Mouse (Mus musculus) kidney, postnatal 0 days (tissue): ENCODE measurements around the gene Gm49384. TPM values are rescaled to one million over a fixed set of nuclear protein-coding genes. Genes with fewer than 3 reads are reported as not detected.

Experiments used
- ATAC-seq: fragments of 200-750 bp; cut with Nextera tagmentation; replicated peaks from 2 replicates; pipeline ENCODE4 v1.8.0; 2017; ENCODE audit warnings: low read depth, moderate number of reproducible peaks, moderate TSS enrichment, moderate library complexity; ENCODE audit not compliant: low FRiP score
- DNase-seq: peaks from one replicate; pipeline ENCODE4 v3.0.0-alpha.2; 2016; ENCODE audit warnings: low spot score
- H3K27ac ChIP-seq: fragments of 300-500 bp; sonication (generic); 2 replicates; pipeline ENCODE4 v1.5.1; 2014; ENCODE audit warnings: mild to moderate bottlenecking
- H3K27me3 ChIP-seq: fragments of 300-500 bp; sonication (generic); 2 replicates; pipeline ENCODE4 v1.6.1; 2014; ENCODE audit warnings: low read length, mixed read lengths; ENCODE audit not compliant: insufficient read depth
- H3K36me3 ChIP-seq: fragments of 300-500 bp; sonication (generic); 2 replicates; pipeline ENCODE4 v1.6.1; 2014; ENCODE audit warnings: low read length, mixed read lengths; ENCODE audit not compliant: insufficient read depth
- H3K4me1 ChIP-seq: fragments of 300-500 bp; sonication (generic); replicated peaks from 2 replicates; pipeline ENCODE4 v1.6.1; 2014; ENCODE audit warnings: antibody characterized with exemption, low read length, mixed read lengths; ENCODE audit not compliant: insufficient read depth
- H3K4me2 ChIP-seq: fragments of 300-500 bp; sonication (generic); 2 replicates; pipeline ENCODE4 v1.6.1; 2014; ENCODE audit warnings: mild to moderate bottlenecking, low read length, moderate library complexity, mixed read lengths
- H3K4me3 ChIP-seq: fragments of 300-500 bp; sonication (generic); replicated peaks from 2 replicates; pipeline ENCODE4 v1.5.1; 2014; ENCODE audit warnings: low read depth, low read length
- H3K9ac ChIP-seq: fragments of 300-500 bp; sonication (generic); 2 replicates; pipeline ENCODE4 v1.6.1; 2014; ENCODE audit warnings: low read depth, low read length
- H3K9me3 ChIP-seq: fragments of 300-500 bp; sonication (generic); replicated peaks from 2 replicates; pipeline ENCODE4 v1.6.1; 2016; ENCODE audit warnings: low read length, inconsistent platforms, mixed read lengths
- CTCF ChIP-seq: IDR thresholded peaks from 2 replicates; pipeline ENCODE4 v1.5.1; 2016; ENCODE audit warnings: antibody characterized with exemption, low read depth, mild to moderate bottlenecking, moderate library complexity
- WGBS: fragments of 180-500 bp; shearing (Covaris S2); extraction: QIAGEN DNeasy Blood & Tissue Kit; methylation state at CpG from one replicate; pipeline ENCODE4 v1.1.7; 2014; 5-methylcytosine and 5-hydroxymethylcytosine counted together
- polyA plus RNA-seq: library from polyadenylated mRNA; unstranded; fragments of >200 nt; fragmentation: Nextera tagmentation; extraction: Ambion mirVana; gene quantifications from 2 replicates; pipeline ENCODE4 v1.2.1, GENCODE M21; 2015

The Gm49384 gene
- polyA plus RNA-seq, 1 experiment from 2014 or later = 17.1 TPM

GRCm38 (mm10) chr12:69208520-69208919 lies 4.5 kb upstream of the Gm49384 start:
- ATAC-seq (no peak), DNase-seq (no peak)
- Histone ChIP-seq H3K9ac (no peak overlapping the region), H3K4me1 (no peaks in the 10 kb centered on the region), H3K36me3 (peaks cover 19% of the 10 kb centered on the region; the same call in 1 of the 2 replicates), H3K9me3 (no peaks in the 10 kb centered on the region), H3K27me3 (no peaks in the 10 kb centered on the region), H3K27ac (no peak overlapping the region), H3K4me2 (no peak overlapping the region), H3K4me3 (no peak overlapping the region)
- WGBS = 96% methylated on average over 2 of the region's 2 CpGs
- TF ChIP-seq CTCF = peak; percentile 50

DNA sequence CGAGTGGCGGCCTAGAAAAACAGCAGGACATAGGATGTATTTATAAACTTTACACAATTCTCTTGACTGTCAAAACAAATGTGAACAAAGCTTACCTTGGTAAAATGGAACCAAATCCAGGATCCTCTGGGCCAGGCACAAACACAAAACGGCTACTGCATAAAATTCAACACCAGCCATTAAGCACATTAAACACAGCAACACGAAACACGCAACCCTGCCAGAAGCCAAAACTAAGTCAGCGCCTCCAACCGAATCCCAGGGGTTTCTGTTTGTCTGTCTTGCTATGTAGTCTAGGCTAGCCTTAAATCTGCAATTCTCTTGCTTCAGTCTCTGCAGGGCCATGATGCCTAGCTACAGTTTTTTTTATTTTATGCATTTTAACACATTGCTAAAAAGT lies 3.9 kb upstream of the Gm49384 start:
- H3K4me2 ChIP-seq = no peak overlapping the region
- no peak overlapping the region for H3K9ac ChIP-seq
- H3K9me3 ChIP-seq = no peaks in the 10 kb centered on the region
- no peaks in the 10 kb centered on the region for H3K27me3 ChIP-seq
- no peak overlapping the region for H3K27ac ChIP-seq
- no peaks in the 10 kb centered on the region for H3K4me1 ChIP-seq
- no peak overlapping the region for H3K4me3 ChIP-seq
- no peak for TF ChIP-seq CTCF
- ATAC-seq (no peak), DNase-seq (no peak)
- H3K36me3 ChIP-seq = 0 out of 2 replicates have a peak, but pooled peaks cover 15% of the 10 kb centered on the region
- WGBS = 95% methylated on average over 7 of the region's 7 CpGs

- no peak overlapping the region for H3K4me3 ChIP-seq
- no peak overlapping the region for H3K9ac ChIP-seq
- no peak for ATAC-seq
- WGBS = 89% methylated on average over 8 of the region's 8 CpGs
- no peak overlapping the region for H3K4me2 ChIP-seq
- no peaks in the 10 kb centered on the region for H3K27me3 ChIP-seq
- no peak for TF ChIP-seq CTCF
- DNase-seq = no peak
- H3K27ac ChIP-seq = no peak overlapping the region
- H3K4me1 ChIP-seq = no peaks in the 10 kb centered on the region
- H3K36me3 ChIP-seq = peaks cover 15% of the 10 kb centered on the region; the same call in 1 of the 2 replicates
- H3K9me3 ChIP-seq = no peaks in the 10 kb centered on the region
Observed at GRCm38 (mm10) chr12:69207396-69207795, 3.3 kb upstream of the Gm49384 start.

DNA sequence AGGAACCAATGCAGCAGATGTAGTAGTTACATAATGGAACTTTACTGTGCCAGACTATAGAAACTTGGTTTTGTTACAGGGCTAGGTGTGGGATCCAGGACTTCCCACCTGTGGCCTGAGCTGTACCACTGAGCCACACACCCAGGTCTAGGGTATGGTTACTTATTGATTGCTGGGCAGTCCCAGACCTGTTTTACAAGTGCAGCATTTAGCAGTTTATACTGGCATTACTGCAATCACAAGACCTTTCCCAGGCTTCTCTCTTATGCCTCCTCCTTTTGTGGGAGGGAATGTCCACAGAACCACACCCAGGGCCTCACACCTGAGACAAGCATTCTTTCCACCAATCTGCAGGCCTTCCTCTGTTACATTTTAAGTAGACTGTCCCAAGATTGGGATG lies 5.1 kb downstream of the Gm49384 start:
- Histone ChIP-seq H3K4me1 (peaks cover 8% of the 10 kb centered on the region), H3K36me3 (peaks cover 10% of the 10 kb centered on the region; the same call in 1 of the 2 replicates), H3K4me3 (no peak overlapping the region), H3K27me3 (no peaks in the 10 kb centered on the region), H3K9ac (no peak overlapping the region), H3K9me3 (no peaks in the 10 kb centered on the region), H3K27ac (no peak overlapping the region), H3K4me2 (no peak overlapping the region)
- ATAC-seq = no peak
- TF ChIP-seq CTCF = no peak
- no peak for DNase-seq

GRCm38 (mm10) chr12:69198164-69198535 lies 5.9 kb downstream of the Gm49384 start, which contains the start of gene Dnaaf2:
Gene Dnaaf2, minus strand, starts transcription at chr12:69198429.
- Histone ChIP-seq H3K27me3 (no peaks in the 10 kb centered on the region), H3K9ac (peak within 1 kb of the TSS; percentile 83), H3K4me2 (peak within 1 kb of the TSS; percentile 71), H3K4me3 (peak within 1 kb of the TSS; percentile 92), H3K27ac (peak within 1 kb of the TSS; percentile 91), H3K9me3 (no peaks in the 10 kb centered on the region), H3K36me3 (peaks cover 10% of the 10 kb centered on the region; the same call in 1 of the 2 replicates), H3K4me1 (peaks cover 8% of the 10 kb centered on the region)
- 0% methylated on average over 18 of the region's 18 CpGs for WGBS
- no peak for TF ChIP-seq CTCF
- DNase-seq (peak; percentile 87), ATAC-seq (peak; percentile 62)

GRCm38 (mm10) chr12:69197378-69198163 lies 6.5 kb downstream of the Gm49384 start:
- H3K27me3 ChIP-seq = no peaks in the 10 kb centered on the region
- H3K4me1 ChIP-seq = peaks cover 8% of the 10 kb centered on the region
- H3K4me2 ChIP-seq = peak overlapping the region; percentile 71
- TF ChIP-seq CTCF = no peak
- peaks cover 9% of the 10 kb centered on the region; the same call in 1 of the 2 replicates for H3K36me3 ChIP-seq
- peak overlapping the region; percentile 83 for H3K9ac ChIP-seq
- under 1% methylated on average over 91 of the region's 94 CpGs for WGBS
- H3K27ac ChIP-seq = peak overlapping the region; percentile 91
- DNase-seq (peak; percentile 36), ATAC-seq (peak; percentile 65)
- peak overlapping the region; percentile 92 for H3K4me3 ChIP-seq
- no peaks in the 10 kb centered on the region for H3K9me3 ChIP-seq
